Mouse (Mus musculus) ES-E14 (cell line): Measurements from ENCODE around the gene Cul7.

Experiments
- CHD2 ChIP-seq: IDR thresholded peaks from 2 replicates; pipeline ENCODE4 v1.6.1; 2014; ENCODE audit warnings: mild to moderate bottlenecking, low read depth, low read length, inconsistent platforms
- MAFK ChIP-seq: IDR thresholded peaks from 2 replicates; pipeline ENCODE4 v1.6.1; 2014; ENCODE audit warnings: mild to moderate bottlenecking, low read depth, low read length, inconsistent platforms; ENCODE audit not compliant: insufficient read depth
- ZC3H11A ChIP-seq: IDR thresholded peaks from 2 replicates; pipeline ENCODE4 v1.6.1; 2012; ENCODE audit warnings: low read depth, mild to moderate bottlenecking, inconsistent platforms, low read length, borderline replicate concordance
- ZNF384 ChIP-seq: IDR thresholded peaks from 2 replicates; pipeline ENCODE4 v1.6.1; 2012; ENCODE audit warnings: low read depth, low read length, inconsistent platforms

DNA sequence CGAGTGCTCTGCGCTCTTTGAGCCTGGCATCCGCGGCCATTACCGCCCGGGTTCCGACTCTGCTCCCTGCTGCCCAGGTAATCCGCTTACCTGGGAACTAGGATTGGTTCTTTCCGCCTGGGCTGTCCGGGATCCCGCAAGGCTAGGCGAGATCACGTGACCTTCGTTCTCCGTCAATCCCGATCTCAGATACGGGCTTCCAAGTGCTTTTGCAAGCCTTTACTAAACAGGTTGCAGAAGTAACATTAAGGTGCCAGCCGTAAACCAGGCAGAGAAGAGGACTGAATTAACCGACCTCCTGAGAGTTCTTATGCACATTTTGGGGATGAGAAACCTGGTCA is 3.8 kb upstream of the Cul7 start:
- 0 out of 2 replicates have a peak, but pooled peaks have one; percentile 10 for TF ChIP-seq MAFK
- TF ChIP-seq ZC3H11A, result no peak
- TF ChIP-seq ZNF384, result no peak
- no peak for TF ChIP-seq CHD2
